Mouse (Mus musculus): ENCODE measurements around the gene Prkar2a. TPM values are rescaled to one million over a fixed set of nuclear protein-coding genes. Genes with fewer than 3 reads are reported as not detected.

Gene Prkar2a
- polyA plus RNA-seq, 1 experiment from 2014 or later = 65.9 TPM

DNA sequence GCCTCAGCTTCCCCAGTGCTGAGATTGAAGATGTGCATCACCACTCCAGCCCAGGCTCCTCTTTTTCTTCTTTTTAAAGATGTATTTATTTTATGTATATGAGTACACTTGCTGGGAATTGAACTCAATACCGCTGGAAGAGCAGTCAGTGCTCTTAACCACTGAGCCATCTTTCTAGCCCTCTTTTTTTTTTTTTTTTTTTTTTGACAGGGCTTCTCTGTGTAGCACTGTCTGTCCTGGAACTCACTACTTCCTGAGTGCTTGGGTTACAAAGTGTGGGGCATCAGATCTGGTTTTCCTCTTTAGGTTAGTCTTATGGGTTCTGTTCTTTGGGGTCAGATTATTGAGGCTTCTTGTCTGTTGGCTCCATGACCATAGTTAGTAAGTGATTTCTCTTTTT lies 5.4 kb downstream of the Prkar2a start:
- WGBS = 90% methylated on average over 1 of the region's 1 CpGs
- Histone ChIP-seq H3K4me3 (0 out of 2 replicates have a peak overlapping the region, but pooled peaks have one; percentile 95), H3K4me1 (replicated peaks) (peaks cover 33% of the 10 kb centered on the region)

DNA sequence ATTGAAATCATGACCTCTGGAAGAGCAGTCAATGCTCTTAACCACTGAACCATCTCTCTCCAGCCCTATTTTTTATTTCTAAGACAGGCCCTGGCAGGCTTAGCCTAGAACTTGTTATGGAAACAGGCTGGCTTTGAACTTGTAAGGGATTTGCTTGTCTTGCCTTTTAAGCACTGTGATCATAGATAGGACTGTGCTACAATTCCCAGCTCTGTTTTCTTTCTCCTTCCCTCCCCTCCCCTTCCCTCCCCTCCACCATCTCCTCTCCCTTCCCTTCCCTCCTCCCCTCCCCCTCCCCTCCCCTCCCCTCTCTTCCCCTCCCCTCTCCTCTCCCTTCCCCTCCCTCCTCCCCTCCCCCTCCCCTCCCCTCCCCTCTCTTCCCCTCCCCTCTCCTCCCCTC lies 13.4 kb downstream of the Prkar2a start:
- Histone ChIP-seq H3K9ac (no peak overlapping the region), H3K36me3 (no peaks in the 10 kb centered on the region), H3K27ac (replicated peaks) (no peak overlapping the region), H3K9me3 (no peaks in the 10 kb centered on the region), H3K4me1 (replicated peaks) (peaks cover 9% of the 10 kb centered on the region), H3K4me2 (no peak overlapping the region), H3K4me3 (no peak overlapping the region), H3K27me3 (no peaks in the 10 kb centered on the region)
- ATAC-seq (ENCODE audit: low FRiP score, low read depth) = no peak

More for the DNA sequence above, 5.4 kb downstream of the Prkar2a start:
- Histone ChIP-seq H3K27ac (replicated peaks) (no peak overlapping the region), H3K36me3 (no peaks in the 10 kb centered on the region), H3K9me3 (no peaks in the 10 kb centered on the region), H3K4me2 (peak overlapping the region; percentile 94), H3K9ac (no peak overlapping the region), H3K27me3 (no peaks in the 10 kb centered on the region)
- no peak for ATAC-seq (ENCODE audit: low FRiP score, low read depth)

DNA sequence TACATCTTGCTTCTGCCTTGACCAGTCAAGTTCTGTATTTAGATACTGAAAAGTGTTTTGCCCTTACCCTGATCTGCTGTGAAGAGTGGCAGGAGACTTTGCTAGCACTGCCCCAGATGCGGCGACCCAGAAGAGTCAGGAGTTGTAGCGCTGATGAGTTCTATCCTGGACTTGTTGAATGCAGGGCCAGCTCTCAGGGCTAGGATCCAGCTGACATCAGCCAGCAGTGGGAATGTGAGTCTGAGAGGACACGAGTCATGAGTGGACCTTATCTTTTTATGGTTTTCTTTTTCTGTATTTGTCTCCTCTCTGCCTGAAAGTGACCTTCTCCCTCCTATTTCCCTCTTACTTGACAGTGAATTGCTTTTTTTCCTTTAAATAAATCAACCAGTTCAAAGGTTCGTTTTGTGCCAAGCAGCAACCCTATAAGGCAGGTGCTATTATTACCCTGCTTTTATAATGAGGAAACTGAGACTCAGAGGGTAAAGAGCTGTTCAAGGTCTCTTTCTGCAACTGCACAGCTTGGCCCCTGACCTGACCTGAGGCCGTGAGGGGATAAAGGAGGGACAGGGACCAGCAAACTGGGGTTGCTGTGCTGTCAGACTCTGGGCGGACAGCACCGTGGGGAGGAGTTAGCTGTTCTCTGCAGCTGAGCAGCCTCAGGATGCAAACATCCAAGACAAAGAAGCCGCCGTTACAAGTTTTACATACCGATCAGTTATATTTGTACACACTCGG lies 14.4 kb downstream of the Prkar2a start:
- no peaks in the 10 kb centered on the region for H3K27me3 ChIP-seq
- H3K4me1 ChIP-seq (replicated peaks) = peaks cover 9% of the 10 kb centered on the region
- 31% methylated on average over 12 of the region's 12 CpGs for WGBS
- H3K27ac ChIP-seq (replicated peaks) = 0 out of 2 replicates have a peak overlapping the region, but pooled peaks have one; percentile 34
- no peaks in the 10 kb centered on the region for H3K36me3 ChIP-seq
- H3K9ac ChIP-seq = no peak overlapping the region
- no peak for ATAC-seq (ENCODE audit: low FRiP score, low read depth)
- no peak overlapping the region for H3K4me2 ChIP-seq
- no peak overlapping the region for H3K4me3 ChIP-seq
- H3K9me3 ChIP-seq = no peaks in the 10 kb centered on the region

DNA sequence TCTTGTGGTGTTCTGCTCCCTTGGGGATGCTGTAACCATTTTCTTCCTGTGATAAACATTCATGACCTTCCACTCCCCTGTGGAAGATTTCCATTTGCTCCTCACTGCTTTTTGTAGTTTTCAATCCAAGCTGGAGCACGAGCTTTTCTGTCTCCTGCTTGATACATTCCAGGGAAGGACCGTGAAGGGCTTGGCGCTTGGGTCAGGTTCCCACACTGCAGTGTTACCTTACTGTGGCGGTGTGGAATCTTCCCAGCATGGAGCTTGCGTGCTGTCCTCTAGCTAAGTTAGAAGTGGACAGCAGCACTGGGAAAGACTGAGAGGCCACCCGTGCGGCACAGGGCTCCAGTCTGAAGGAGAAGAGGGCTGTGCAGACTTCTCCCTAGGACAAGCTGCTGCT lies 15.5 kb downstream of the Prkar2a start:
- H3K9me3 ChIP-seq = no peaks in the 10 kb centered on the region
- H3K4me3 ChIP-seq = no peak overlapping the region
- no peak overlapping the region for H3K9ac ChIP-seq
- H3K36me3 ChIP-seq = no peaks in the 10 kb centered on the region
- H3K27me3 ChIP-seq = no peaks in the 10 kb centered on the region
- peaks cover 9% of the 10 kb centered on the region for H3K4me1 ChIP-seq (replicated peaks)
- H3K27ac ChIP-seq (replicated peaks) = 0 out of 2 replicates have a peak overlapping the region, but pooled peaks have one; percentile 8
- no peak for ATAC-seq (ENCODE audit: low FRiP score, low read depth)
- no peak overlapping the region for H3K4me2 ChIP-seq
- 66% methylated on average over 7 of the region's 7 CpGs for WGBS

DNA sequence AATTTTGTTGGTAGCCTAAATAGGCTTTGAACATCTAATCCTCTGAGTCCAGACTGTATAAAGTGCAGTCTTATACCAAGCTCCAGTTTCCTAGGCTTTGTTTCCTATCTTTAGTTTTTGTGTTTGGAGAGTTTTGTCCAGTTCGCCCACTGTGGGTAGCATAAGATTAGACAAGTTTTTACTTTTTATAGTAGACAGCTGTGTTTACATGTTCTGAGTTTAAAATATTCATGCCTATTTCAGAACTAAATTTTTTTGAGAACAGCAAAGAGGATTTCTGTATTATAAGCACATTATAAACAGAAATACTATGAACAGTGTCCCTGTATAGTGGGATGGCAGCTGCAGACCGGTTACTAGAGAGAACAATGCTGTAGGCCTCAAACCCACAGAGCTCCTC lies 18.1 kb downstream of the Prkar2a start:
- Histone ChIP-seq H3K4me2 (no peak overlapping the region), H3K4me3 (no peak overlapping the region), H3K27me3 (no peaks in the 10 kb centered on the region), H3K27ac (replicated peaks) (no peak overlapping the region), H3K9ac (no peak overlapping the region), H3K4me1 (replicated peaks) (peaks cover 9% of the 10 kb centered on the region), H3K9me3 (no peaks in the 10 kb centered on the region), H3K36me3 (no peaks in the 10 kb centered on the region)
- WGBS = 87% methylated on average over 2 of the region's 2 CpGs
- ATAC-seq (ENCODE audit: low FRiP score, low read depth) = no peak

DNA sequence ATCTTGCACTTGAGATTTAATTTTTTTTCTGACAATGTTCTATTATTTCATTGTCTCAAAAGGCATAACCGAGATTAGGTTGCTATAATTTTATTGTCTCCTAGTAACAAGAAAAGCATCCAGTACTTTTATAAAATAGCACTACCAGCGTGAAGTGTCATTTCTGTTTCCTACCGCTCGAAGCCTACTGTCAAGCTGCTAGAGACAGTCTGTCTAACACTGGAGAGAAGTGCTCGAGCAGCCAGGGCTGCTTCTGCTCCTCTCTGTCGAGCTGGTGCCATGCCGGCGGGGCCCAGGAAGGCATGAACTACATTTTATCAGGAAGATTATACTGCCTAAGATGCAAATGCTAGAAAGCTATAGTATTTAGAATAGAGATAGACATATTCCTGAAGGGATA lies 19.7 kb downstream of the Prkar2a start:
- Histone ChIP-seq H3K9me3 (no peaks in the 10 kb centered on the region), H3K27ac (replicated peaks) (no peak overlapping the region), H3K4me1 (replicated peaks) (peaks cover 4% of the 10 kb centered on the region), H3K4me3 (no peak overlapping the region), H3K9ac (no peak overlapping the region), H3K36me3 (no peaks in the 10 kb centered on the region), H3K4me2 (no peak overlapping the region), H3K27me3 (no peaks in the 10 kb centered on the region)
- ATAC-seq (ENCODE audit: low FRiP score, low read depth) = no peak
- 85% methylated on average over 8 of the region's 8 CpGs for WGBS

DNA sequence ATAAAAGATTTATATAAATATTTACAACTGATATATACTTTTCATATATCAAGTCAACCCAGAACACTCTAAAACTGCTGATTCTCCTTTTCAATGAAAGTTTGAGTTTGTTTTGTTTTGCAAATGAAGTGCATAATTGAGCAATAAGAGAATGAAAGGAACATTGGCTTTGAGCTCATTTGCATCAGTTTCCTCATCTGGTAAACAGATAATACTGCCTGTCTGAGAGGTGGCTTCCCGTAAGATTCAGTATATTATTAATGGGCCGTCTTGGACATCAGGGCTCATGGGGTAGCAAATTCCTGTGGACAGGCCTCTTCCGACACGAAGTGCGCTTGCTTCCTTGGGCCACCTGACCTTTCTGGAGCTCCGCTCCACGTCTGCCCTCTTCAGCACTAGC lies 21.7 kb downstream of the Prkar2a start:
- no peak for ATAC-seq (ENCODE audit: low FRiP score, low read depth)
- Histone ChIP-seq H3K27me3 (no peaks in the 10 kb centered on the region), H3K9me3 (no peaks in the 10 kb centered on the region), H3K4me1 (replicated peaks) (no peaks in the 10 kb centered on the region), H3K4me2 (no peak overlapping the region), H3K4me3 (no peak overlapping the region), H3K27ac (replicated peaks) (no peak overlapping the region), H3K36me3 (no peaks in the 10 kb centered on the region), H3K9ac (no peak overlapping the region)
- 69% methylated on average over 7 of the region's 7 CpGs for WGBS

DNA sequence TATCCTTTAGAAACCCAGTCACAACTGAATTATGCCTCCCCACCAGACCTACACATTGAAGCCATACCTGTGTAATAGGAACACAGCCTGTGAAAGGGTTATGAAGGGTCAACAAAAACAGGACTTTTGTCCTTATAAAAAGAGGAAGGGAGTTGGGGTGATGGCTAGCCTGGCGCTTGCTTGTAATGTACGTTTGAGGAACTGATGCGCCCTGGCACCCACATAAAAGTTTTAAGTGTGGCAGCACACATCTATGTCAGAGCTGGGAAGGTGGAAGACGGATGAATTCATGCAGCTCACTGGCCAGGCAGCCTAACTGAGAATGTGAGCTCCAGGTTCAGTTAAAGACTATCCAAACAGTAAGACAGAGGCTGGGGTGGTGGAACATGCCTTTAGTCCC lies 27.1 kb downstream of the Prkar2a start:
- H3K9me3 ChIP-seq = no peaks in the 10 kb centered on the region
- 95% methylated on average over 4 of the region's 4 CpGs for WGBS
- no peaks in the 10 kb centered on the region for H3K4me1 ChIP-seq (replicated peaks)
- H3K36me3 ChIP-seq = peaks cover 27% of the 10 kb centered on the region
- H3K9ac ChIP-seq = no peak overlapping the region
- ATAC-seq (ENCODE audit: low FRiP score, low read depth) = no peak
- no peak overlapping the region for H3K4me3 ChIP-seq
- H3K27ac ChIP-seq (replicated peaks) = no peak overlapping the region
- H3K27me3 ChIP-seq = no peaks in the 10 kb centered on the region
- no peak overlapping the region for H3K4me2 ChIP-seq

DNA sequence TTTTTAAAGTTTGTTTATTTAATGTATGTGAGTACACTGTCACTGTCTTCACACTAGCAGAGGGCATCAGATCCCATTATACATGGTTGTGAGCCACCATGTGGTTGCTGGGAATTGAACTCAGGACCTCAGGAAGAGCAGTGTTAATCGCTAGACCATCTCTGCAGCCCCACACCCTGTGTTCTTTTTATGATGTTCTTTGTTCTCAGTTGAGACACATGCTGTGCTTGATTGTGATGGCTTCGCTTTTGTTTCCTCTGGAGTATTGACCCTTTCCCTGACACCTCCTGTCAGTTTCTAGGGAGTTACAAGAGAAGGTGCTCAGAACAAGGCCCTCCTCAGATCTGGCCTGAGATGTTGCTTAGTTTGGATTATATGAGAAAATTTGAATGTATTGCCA lies 34.6 kb downstream of the Prkar2a start:
- Histone ChIP-seq H3K27me3 (no peaks in the 10 kb centered on the region), H3K4me2 (no peak overlapping the region), H3K4me3 (no peak overlapping the region), H3K9ac (no peak overlapping the region), H3K4me1 (replicated peaks) (no peaks in the 10 kb centered on the region), H3K27ac (replicated peaks) (no peak overlapping the region), H3K9me3 (no peaks in the 10 kb centered on the region), H3K36me3 (peaks cover 33% of the 10 kb centered on the region)
- no peak for ATAC-seq (ENCODE audit: low FRiP score, low read depth)
- 7% methylated on average over 2 of the region's 2 CpGs for WGBS

DNA sequence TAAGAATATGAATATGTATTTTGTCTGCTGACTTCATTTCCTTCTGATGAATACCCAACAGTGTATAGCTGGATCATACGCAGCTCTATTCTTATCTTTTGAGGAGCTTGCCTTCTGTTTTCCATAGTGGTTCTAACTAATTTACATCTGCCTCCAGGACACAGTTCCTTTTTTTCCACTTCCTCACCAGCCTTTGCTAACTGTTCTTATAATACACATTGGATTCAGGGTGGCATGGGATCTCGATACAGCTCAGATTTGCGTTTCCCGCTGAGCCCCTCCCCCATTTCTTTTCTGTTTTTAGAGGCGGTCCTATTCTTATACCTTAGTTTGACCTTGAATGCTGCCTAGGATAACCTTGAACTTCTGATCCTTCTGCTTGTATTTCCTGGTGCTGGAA lies 37.0 kb downstream of the Prkar2a start:
- Histone ChIP-seq H3K27ac (replicated peaks) (no peak overlapping the region), H3K9me3 (no peaks in the 10 kb centered on the region), H3K4me3 (no peak overlapping the region), H3K9ac (no peak overlapping the region), H3K4me2 (no peak overlapping the region), H3K36me3 (peaks cover 26% of the 10 kb centered on the region; the same call in 1 of the 2 replicates), H3K27me3 (no peaks in the 10 kb centered on the region), H3K4me1 (replicated peaks) (no peaks in the 10 kb centered on the region)
- WGBS = 92% methylated on average over 5 of the region's 5 CpGs
- ATAC-seq (ENCODE audit: low FRiP score, low read depth) = no peak

DNA sequence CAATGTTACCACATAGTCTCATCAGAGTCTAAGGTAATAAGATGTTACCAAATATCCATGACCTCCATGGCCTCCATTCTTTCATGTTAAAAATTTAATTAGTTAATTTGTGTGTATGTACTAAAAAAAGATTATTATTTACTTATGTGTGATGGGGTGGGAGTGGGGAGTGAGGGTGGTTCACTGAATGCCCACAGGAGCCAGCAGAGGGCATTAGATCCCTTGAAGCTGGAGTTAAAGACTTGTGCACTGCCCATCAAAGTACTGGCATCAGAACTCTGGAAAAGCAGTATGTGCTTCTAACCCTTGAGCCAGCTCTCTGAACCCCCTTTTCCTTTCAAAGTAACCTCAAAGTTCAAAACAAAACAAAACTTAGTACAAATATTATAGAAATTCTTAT lies 39.9 kb downstream of the Prkar2a start:
- Histone ChIP-seq H3K9ac (no peak overlapping the region), H3K36me3 (peaks cover 25% of the 10 kb centered on the region), H3K9me3 (no peaks in the 10 kb centered on the region), H3K27me3 (no peaks in the 10 kb centered on the region), H3K27ac (replicated peaks) (no peak overlapping the region), H3K4me2 (no peak overlapping the region), H3K4me1 (replicated peaks) (no peaks in the 10 kb centered on the region), H3K4me3 (no peak overlapping the region)
- ATAC-seq (ENCODE audit: low FRiP score, low read depth) = no peak

DNA sequence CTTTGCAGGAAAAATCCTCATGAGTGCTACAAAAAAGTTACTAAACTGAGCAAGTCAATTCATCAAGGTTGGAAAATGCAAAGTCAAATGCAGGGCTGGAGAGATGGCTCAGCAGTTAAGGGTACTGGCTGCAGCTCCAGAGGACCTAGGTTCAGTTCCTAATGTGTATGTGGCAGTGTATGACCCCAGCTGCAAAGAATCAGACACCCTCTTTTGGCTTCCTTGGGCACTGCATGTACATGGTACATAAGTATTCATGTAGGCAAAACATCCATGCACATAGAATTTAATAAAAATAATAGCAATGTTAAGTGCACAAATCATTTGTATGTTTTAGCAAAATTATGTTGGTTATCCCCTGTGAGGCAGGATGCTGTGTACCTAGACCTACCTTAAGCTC lies 43.3 kb downstream of the Prkar2a start:
- Histone ChIP-seq H3K9me3 (no peaks in the 10 kb centered on the region), H3K4me2 (no peak overlapping the region), H3K9ac (no peak overlapping the region), H3K4me3 (no peak overlapping the region), H3K27ac (replicated peaks) (no peak overlapping the region), H3K27me3 (no peaks in the 10 kb centered on the region), H3K4me1 (replicated peaks) (no peaks in the 10 kb centered on the region), H3K36me3 (peaks cover 39% of the 10 kb centered on the region)
- ATAC-seq (ENCODE audit: low FRiP score, low read depth) = no peak

DNA sequence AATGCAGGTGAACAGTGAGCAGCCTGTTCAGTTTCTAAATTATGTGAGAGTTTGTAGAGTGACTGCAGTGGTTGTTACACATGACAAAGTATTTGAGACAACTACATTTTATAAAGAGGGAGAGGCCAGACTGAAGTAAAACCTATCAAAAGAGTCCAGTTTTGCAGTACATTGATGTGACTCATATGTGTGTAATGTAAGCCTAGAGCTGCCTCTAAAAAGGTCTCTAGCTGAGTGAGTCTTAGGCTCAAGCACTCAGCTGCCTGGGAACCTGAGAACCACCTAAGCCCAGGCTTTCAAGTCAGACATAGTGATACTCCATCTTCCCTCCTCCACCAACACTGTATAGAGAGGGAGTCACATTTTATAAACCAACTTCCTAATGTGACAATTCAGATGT lies 45.5 kb downstream of the Prkar2a start:
- H3K9ac ChIP-seq = no peak overlapping the region
- H3K36me3 ChIP-seq = peaks cover 34% of the 10 kb centered on the region
- no peaks in the 10 kb centered on the region for H3K9me3 ChIP-seq
- no peak overlapping the region for H3K4me3 ChIP-seq
- ATAC-seq (ENCODE audit: low FRiP score, low read depth) = no peak
- H3K4me1 ChIP-seq (replicated peaks) = no peaks in the 10 kb centered on the region
- no peaks in the 10 kb centered on the region for H3K27me3 ChIP-seq
- H3K27ac ChIP-seq (replicated peaks) = no peak overlapping the region
- H3K4me2 ChIP-seq = no peak overlapping the region

Measured in hindbrain, embryonic 15.5 days (tissue).